Mouse (Mus musculus) embryonic facial prominence, embryonic 11.5 days (tissue): ENCODE results near the gene Ccdc97. TPM values are rescaled to one million over a fixed set of nuclear protein-coding genes. Genes with fewer than 3 reads are reported as not detected.
A peak's percentile ranks its signal among the peaks of the same experiment; 100 is the strongest.

Source experiments
- ATAC-seq: fragments of 200-750 bp; cut with Nextera tagmentation; replicated peaks from 2 replicates; pipeline ENCODE4 v1.8.0; 2017; ENCODE audit warnings: low read depth; ENCODE audit not compliant: insufficient number of reproducible peaks, low FRiP score, low TSS enrichment
- DNase-seq: peaks from one replicate; pipeline ENCODE4 v3.0.0-alpha.2; 2015; ENCODE audit warnings: low spot score
- H3K27ac ChIP-seq: fragments of 300-500 bp; sonication (generic); replicated peaks from 2 replicates; pipeline ENCODE4 v1.5.1; 2014; ENCODE audit warnings: mild to moderate bottlenecking, low read depth, low read length, control low read depth
- H3K27me3 ChIP-seq: fragments of 300-500 bp; sonication (generic); 2 replicates; pipeline ENCODE4 v1.6.1; 2014; ENCODE audit warnings: mild to moderate bottlenecking, low read length, moderate library complexity, mixed read lengths; ENCODE audit not compliant: control insufficient read depth, insufficient read depth
- H3K36me3 ChIP-seq: fragments of 300-500 bp; sonication (generic); replicated peaks from 2 replicates; pipeline ENCODE4 v1.6.1; 2014; ENCODE audit warnings: low read depth, mild to moderate bottlenecking, low read length, moderate library complexity, mixed read lengths; ENCODE audit not compliant: control insufficient read depth, insufficient read depth
- H3K4me1 ChIP-seq: fragments of 300-500 bp; sonication (generic); 2 replicates; pipeline ENCODE4 v1.6.1; 2014; ENCODE audit warnings: low read length, mixed read lengths; ENCODE audit not compliant: control insufficient read depth, insufficient read depth
- H3K4me2 ChIP-seq: fragments of 300-500 bp; sonication (generic); 2 replicates; pipeline ENCODE4 v1.6.1; 2014; ENCODE audit warnings: low read depth, mild to moderate bottlenecking, control low read depth, low read length, moderate library complexity
- H3K4me3 ChIP-seq: fragments of 300-500 bp; sonication (generic); 2 replicates; pipeline ENCODE4 v1.5.1; 2014; ENCODE audit warnings: low read depth, low read length, control low read depth
- H3K9ac ChIP-seq: fragments of 300-500 bp; sonication (generic); replicated peaks from 2 replicates; pipeline ENCODE4 v1.6.1; 2014; ENCODE audit warnings: mild to moderate bottlenecking, control low read depth, low read length
- H3K9me3 ChIP-seq: fragments of 300-500 bp; sonication (generic); replicated peaks from 2 replicates; pipeline ENCODE4 v1.6.1; 2016; ENCODE audit warnings: mild to moderate bottlenecking, low read length, inconsistent platforms, mixed read lengths; ENCODE audit not compliant: control insufficient read depth
- WGBS: fragments of 180-500 bp; shearing (Covaris S2); extraction: QIAGEN DNeasy Blood & Tissue Kit; methylation state at CpG from one replicate; pipeline ENCODE4 v1.1.7; 2014; 5-methylcytosine and 5-hydroxymethylcytosine counted together
- polyA plus RNA-seq: library from polyadenylated mRNA; unstranded; fragments of >200 nt; fragmentation: Nextera tagmentation; extraction: Ambion mirVana; gene quantifications from 2 replicates; pipeline ENCODE4 v1.2.1, GENCODE M21; 2014

Ccdc97 gene
- polyA plus RNA-seq, 1 experiment from 2014 or later = 23.2 TPM

DNA sequence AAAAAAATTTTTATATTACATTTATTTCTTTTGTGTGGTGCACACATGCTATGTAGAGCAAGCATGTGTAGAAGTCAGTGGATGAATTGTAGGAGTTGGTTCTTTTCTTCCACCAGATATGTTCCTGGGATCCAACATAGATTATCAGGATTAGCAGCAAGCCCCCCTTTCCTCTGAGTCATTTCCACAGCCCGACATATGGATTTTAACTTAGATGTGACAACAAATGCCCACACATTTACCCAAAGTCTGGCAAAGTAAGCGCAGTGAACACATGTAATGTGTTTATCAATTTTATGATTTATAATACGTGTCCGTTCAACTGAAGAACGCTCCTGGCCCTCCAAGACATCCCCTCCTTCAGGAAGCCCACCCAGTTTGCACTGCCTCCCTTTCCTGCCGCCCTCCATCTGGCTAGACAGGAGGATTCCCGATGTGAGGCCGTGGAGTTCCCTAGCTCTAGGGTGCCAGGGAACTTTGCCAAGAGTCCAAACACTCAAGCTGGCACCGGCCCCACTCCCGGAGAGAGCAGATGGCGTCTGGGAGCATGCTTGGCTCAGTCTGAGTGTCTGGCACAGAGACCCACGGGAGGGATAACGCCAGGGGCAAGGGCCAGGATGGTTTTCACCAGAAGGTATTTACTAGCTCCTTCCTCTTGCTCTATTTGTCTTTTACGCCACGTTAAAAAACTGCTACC lies 42.7 kb downstream of the Ccdc97 start:
- Histone ChIP-seq H3K36me3 (no peaks in the 10 kb centered on the region), H3K4me2 (no peak overlapping the region), H3K4me1 (no peaks in the 10 kb centered on the region), H3K9me3 (no peaks in the 10 kb centered on the region), H3K27ac (no peak overlapping the region), H3K9ac (no peak overlapping the region), H3K4me3 (no peak overlapping the region), H3K27me3 (peaks cover 26% of the 10 kb centered on the region)
- ATAC-seq = no peak
- DNase-seq = no peak
- 79% methylated on average over 15 of the region's 15 CpGs for WGBS

DNA sequence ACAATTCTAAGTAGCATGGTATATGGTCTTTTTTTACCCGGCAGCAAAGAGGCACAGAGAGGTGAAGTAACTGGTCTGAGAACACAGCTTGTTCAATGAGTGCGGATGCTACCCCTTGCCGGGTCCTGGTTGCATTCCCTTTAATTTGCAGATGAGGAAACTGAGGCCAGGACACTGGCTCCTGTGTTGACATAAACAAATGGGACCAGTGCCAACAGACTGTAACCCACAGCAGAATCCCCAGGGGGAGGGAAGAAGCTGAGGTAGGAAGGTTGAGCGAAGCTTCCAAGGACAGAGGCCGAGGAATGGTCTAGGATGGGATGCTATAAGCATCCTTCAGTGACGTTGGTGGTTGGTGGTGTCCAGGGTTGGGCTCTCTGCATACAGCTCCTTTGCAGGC lies 43.5 kb downstream of the Ccdc97 start:
- DNase-seq = no peak
- no peak for ATAC-seq
- Histone ChIP-seq H3K9ac (no peak overlapping the region), H3K4me2 (no peak overlapping the region), H3K4me3 (no peak overlapping the region), H3K9me3 (no peaks in the 10 kb centered on the region), H3K27me3 (peaks cover 26% of the 10 kb centered on the region), H3K36me3 (no peaks in the 10 kb centered on the region), H3K27ac (no peak overlapping the region), H3K4me1 (no peaks in the 10 kb centered on the region)
- WGBS = 37% methylated on average over 6 of the region's 6 CpGs

DNA sequence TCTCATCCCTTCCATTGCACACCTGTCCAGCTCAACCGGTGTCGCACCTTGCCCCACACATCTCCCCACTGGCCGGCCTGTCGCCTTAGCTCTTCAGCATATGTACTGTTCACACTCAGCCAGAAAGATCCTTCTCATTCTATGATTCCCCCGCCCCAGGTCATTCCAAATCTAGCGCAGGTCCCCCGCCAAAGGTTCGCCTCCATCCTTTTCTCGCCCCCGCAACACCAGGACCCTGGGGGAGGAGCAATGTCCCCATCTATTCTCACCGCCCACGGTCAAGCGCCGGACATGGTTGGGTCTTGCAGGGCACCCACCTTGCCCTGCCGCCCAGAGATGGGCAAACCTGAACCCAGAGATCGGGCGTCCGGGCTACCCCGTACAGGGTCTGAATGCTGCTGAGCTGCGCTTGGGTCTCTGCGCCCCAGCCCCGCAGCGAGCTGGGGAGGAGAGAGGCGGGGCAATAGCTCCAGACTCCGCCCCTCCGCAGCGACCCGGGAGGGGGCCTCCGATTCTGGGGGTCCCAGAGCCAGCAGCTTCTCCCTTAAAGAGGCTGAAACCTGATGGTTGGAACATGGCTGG lies 44.1 kb downstream of the Ccdc97 start, which contains the start of gene Tmem91:
Gene Tmem91 (minus strand): TSS at position 448 of the 582 bp plus-strand sequence.
- DNase-seq = no peak
- H3K9me3 ChIP-seq = no peaks in the 10 kb centered on the region
- peak within 1 kb of the TSS; percentile 19 for H3K4me3 ChIP-seq
- ATAC-seq = no peak
- H3K4me2 ChIP-seq = peak within 1 kb of the TSS; percentile 43
- no peak within 1 kb of the TSS for H3K27ac ChIP-seq
- H3K36me3 ChIP-seq = no peaks in the 10 kb centered on the region
- 2% methylated on average over 29 of the region's 29 CpGs for WGBS
- peak within 1 kb of the TSS; percentile 22; the same call in 1 of the 2 replicates for H3K9ac ChIP-seq
- H3K27me3 ChIP-seq = peaks cover 26% of the 10 kb centered on the region
- H3K4me1 ChIP-seq = no peaks in the 10 kb centered on the region

DNA sequence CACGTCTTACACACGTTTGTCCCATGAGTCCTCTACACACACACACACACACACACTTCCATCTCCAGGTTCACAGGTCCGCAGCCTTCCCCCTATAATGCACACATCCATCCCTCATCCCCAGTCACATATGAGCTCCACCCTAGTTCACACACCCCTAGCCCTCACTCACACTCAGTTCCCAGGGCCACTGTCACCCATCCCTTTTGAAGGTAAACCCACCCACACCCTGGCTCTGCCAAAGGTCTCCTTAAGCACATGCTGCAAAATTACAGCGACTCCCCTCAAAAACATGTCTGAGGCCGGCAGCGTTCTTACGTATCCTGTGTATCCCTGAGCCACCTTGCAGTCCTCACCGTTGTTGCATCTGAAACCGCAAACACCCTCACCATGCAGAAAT lies 44.6 kb downstream of the Ccdc97 start:
- 39% methylated on average over 9 of the region's 9 CpGs for WGBS
- no peaks in the 10 kb centered on the region for H3K9me3 ChIP-seq
- ATAC-seq (no peak), DNase-seq (no peak)
- no peak overlapping the region for H3K27ac ChIP-seq
- H3K4me1 ChIP-seq = no peaks in the 10 kb centered on the region
- peaks cover 26% of the 10 kb centered on the region for H3K27me3 ChIP-seq
- H3K4me3 ChIP-seq = no peak overlapping the region
- no peak overlapping the region; the same call in 1 of the 2 replicates for H3K9ac ChIP-seq
- H3K4me2 ChIP-seq = no peak overlapping the region; the same call in 1 of the 2 replicates
- no peaks in the 10 kb centered on the region for H3K36me3 ChIP-seq

DNA sequence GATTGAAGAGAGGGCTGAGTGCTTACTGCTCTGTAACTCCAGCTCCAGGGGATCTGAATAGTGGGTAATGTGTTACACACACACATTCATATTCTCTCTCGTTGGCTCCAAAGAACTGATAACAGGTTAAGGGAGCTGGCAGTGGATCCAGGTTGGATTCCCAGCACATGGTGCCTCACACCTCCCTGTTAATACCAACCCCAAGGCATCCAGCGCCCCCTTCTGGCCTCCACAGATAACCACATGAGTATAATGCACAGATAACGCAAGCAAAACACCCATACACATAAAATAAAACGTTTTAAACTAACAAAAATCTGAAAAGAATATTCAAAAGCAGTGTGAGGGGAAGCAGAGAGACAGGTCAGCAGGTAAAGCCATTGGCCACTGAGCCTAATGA lies 46.4 kb downstream of the Ccdc97 start:
- WGBS = 50% methylated on average over 4 of the region's 4 CpGs
- no peak overlapping the region for H3K27ac ChIP-seq
- no peak overlapping the region for H3K9ac ChIP-seq
- peaks cover 26% of the 10 kb centered on the region for H3K27me3 ChIP-seq
- ATAC-seq (no peak), DNase-seq (no peak)
- no peaks in the 10 kb centered on the region; the same call in 1 of the 2 replicates for H3K36me3 ChIP-seq
- no peaks in the 10 kb centered on the region for H3K4me1 ChIP-seq
- no peak overlapping the region for H3K4me2 ChIP-seq
- H3K9me3 ChIP-seq = no peaks in the 10 kb centered on the region
- no peak overlapping the region for H3K4me3 ChIP-seq

DNA sequence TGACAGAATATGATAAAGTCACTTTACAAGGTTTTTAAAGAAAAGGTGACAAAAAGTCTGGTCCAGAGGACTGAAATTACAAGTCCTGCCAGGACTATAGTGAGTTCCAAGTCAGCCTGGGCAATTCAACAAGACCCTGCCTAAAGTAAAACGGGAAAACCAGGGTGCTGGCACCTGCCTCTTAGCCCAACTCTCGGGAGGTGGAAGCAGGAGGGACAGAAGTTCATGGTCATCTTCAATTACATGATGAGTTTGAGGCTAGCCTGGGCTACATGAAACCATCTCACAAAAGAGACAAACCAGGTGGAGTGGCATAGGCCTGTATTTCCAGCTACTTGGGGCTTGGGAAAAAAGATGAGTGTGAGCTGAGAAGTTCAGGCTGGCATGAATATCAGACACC lies 47.2 kb downstream of the Ccdc97 start:
- Histone ChIP-seq H3K9me3 (no peaks in the 10 kb centered on the region), H3K9ac (no peak overlapping the region), H3K36me3 (no peaks in the 10 kb centered on the region; the same call in 1 of the 2 replicates), H3K4me2 (no peak overlapping the region), H3K4me1 (no peaks in the 10 kb centered on the region), H3K27ac (no peak overlapping the region), H3K4me3 (no peak overlapping the region), H3K27me3 (peaks cover 26% of the 10 kb centered on the region)
- 74% methylated on average over 2 of the region's 2 CpGs for WGBS
- ATAC-seq (no peak), DNase-seq (no peak)

DNA sequence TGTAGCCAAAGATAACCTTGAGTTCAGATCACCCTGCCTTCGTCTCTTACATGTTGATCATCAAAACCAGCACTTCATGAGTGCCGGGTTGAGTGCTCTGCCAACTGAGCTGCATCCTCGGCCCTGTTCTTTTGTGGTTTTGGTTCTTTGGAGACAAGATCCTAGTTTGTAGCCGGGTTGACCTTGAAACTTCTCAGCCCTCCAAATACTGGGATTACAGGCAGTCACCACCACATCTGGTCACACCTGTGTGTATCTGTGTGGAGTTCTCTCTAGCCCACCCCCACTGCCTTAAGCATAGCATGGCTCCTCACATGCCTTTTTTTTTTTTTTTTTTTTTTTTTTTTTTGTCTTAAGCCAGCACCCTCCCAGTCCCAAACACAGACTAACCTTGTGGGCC lies 48.8 kb downstream of the Ccdc97 start:
- Histone ChIP-seq H3K4me3 (no peak overlapping the region), H3K9ac (no peak overlapping the region), H3K36me3 (peaks cover 4% of the 10 kb centered on the region; the same call in 1 of the 2 replicates), H3K4me2 (no peak overlapping the region), H3K4me1 (no peaks in the 10 kb centered on the region), H3K27me3 (peaks cover 15% of the 10 kb centered on the region), H3K9me3 (no peaks in the 10 kb centered on the region), H3K27ac (no peak overlapping the region)
- 88% methylated on average over 4 of the region's 4 CpGs for WGBS
- DNase-seq (no peak), ATAC-seq (no peak)

DNA sequence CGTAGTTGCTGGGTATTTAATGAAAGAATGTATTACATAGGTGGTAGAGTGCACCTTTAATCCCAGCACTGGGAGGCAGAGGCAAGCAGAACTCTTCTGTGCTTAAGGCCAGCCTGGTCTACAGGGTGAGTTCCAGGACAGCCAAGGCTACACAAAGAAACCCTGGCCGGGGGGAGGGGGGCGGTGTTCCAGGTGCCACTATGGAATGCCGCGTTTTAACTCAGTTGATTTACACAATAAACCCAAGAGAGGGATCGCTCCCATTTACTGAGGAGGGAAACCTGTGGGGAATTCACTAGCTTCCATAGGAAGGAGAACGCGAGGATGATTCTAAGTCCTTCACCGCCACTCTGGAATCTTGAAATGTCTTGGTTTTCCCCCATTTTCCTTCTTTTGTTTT lies 49.3 kb downstream of the Ccdc97 start:
- Histone ChIP-seq H3K4me3 (no peak overlapping the region), H3K4me1 (no peaks in the 10 kb centered on the region), H3K4me2 (no peak overlapping the region), H3K9ac (no peak overlapping the region), H3K9me3 (no peaks in the 10 kb centered on the region), H3K27me3 (peaks cover 10% of the 10 kb centered on the region), H3K27ac (no peak overlapping the region), H3K36me3 (peaks cover 4% of the 10 kb centered on the region; the same call in 1 of the 2 replicates)
- ATAC-seq (no peak), DNase-seq (no peak)
- 78% methylated on average over 9 of the region's 9 CpGs for WGBS
